Mouse (Mus musculus): ENCODE data around the gene Tshz2. TPM values are rescaled to one million over a fixed set of nuclear protein-coding genes. Genes with fewer than 3 reads are reported as not detected.

Gene Tshz2
- polyA plus RNA-seq, 1 experiment from 2014 or later: 2.3 TPM

DNA sequence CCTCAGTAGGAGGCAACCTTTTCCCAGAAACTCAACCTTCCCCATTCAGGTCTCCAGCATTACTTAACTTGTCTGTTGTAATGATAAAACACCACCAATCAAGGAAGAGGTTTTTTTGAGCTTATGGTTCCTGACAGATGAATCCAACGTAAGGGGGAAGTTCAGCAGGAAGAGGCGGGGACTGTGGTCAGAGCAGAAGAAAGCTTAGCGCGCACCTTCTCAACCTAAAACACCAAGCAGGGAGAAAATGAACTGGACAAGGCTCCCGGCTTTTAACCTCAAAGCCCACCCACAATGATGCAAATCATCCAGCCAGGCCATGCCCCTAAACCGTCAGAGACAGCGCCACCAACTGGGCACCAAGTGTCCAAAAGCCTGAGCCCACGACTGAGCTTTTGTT lies 399.1 kb downstream of the Tshz2 start:
- H3K27ac ChIP-seq (replicated peaks; ENCODE audit: low read depth, low read length): no peak overlapping the region
- H3K4me2 ChIP-seq (ENCODE audit: low read depth, low read length): no peak overlapping the region
- no peaks in the 10 kb centered on the region for H3K9me3 ChIP-seq (replicated peaks; ENCODE audit: control insufficient read depth, low read length)
- H3K4me1 ChIP-seq (ENCODE audit: control insufficient read depth, insufficient read depth, low read length): no peaks in the 10 kb centered on the region
- ATAC-seq (replicated peaks; ENCODE audit: insufficient number of reproducible peaks, low FRiP score, low TSS enrichment, low read depth): no peak
- H3K4me3 ChIP-seq (ENCODE audit: low read depth, low read length): no peak overlapping the region
- H3K36me3 ChIP-seq (replicated peaks; ENCODE audit: control insufficient read depth, insufficient read depth, low read depth, low read length): no peaks in the 10 kb centered on the region
- DNase-seq (ENCODE audit: low spot score): no peak
- 76% methylated on average over 8 of the region's 8 CpGs for whole genome bisulfite sequencing
- H3K27me3 ChIP-seq (ENCODE audit: control insufficient read depth, insufficient read depth, low read length): no peaks in the 10 kb centered on the region
- H3K9ac ChIP-seq (replicated peaks; ENCODE audit: low read length): no peak overlapping the region

DNA sequence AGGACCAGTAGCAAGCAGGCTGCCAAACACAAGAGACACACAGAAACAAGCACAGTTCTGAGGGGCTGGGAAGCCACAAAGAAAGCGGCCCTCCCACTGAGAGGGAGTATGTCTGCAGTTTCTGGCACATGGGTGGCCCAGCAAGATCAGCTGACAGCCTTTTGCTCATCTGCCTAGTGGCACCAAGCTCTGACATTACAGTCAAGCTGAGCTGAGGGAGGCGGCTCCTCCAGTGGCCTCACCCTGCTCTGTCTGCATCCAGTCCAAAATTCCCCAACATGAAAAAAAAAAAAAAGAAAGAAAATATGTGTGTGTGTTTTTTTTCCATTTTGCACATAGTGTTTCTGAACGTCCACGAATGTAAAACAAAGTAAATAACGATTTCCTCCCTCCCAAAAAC lies 400.4 kb downstream of the Tshz2 start:
- no peak overlapping the region for H3K9ac ChIP-seq (replicated peaks; ENCODE audit: low read length)
- no peaks in the 10 kb centered on the region for H3K27me3 ChIP-seq (ENCODE audit: control insufficient read depth, insufficient read depth, low read length)
- DNase-seq (ENCODE audit: low spot score): no peak
- no peak overlapping the region for H3K27ac ChIP-seq (replicated peaks; ENCODE audit: low read depth, low read length)
- no peak overlapping the region for H3K4me3 ChIP-seq (ENCODE audit: low read depth, low read length)
- WGBS: 83% methylated on average over 5 of the region's 5 CpGs
- ATAC-seq (replicated peaks; ENCODE audit: insufficient number of reproducible peaks, low FRiP score, low TSS enrichment, low read depth): no peak
- no peaks in the 10 kb centered on the region for H3K9me3 ChIP-seq (replicated peaks; ENCODE audit: control insufficient read depth, low read length)
- no peaks in the 10 kb centered on the region for H3K36me3 ChIP-seq (replicated peaks; ENCODE audit: control insufficient read depth, insufficient read depth, low read depth, low read length)
- no peaks in the 10 kb centered on the region for H3K4me1 ChIP-seq (ENCODE audit: control insufficient read depth, insufficient read depth, low read length)
- H3K4me2 ChIP-seq (ENCODE audit: low read depth, low read length): no peak overlapping the region

DNA sequence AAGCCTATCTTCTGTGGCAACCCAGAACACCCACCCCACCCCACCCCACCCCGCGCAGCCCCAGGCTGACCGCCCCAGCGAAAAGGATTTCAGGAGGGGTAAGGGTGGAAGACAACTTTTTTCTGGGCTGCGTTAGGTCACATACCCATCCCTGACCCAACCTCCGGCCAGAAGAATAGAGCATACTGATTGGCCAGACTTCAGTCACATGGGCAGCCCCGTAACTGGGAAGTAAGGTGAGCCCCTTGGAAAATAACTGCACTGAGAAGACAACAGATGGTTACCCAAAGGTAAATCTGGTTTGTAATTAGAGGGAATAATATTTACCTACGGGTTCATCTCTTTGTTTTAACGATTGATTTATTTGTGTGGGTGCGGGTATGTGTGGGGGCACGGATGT lies 402.0 kb downstream of the Tshz2 start:
- H3K9me3 ChIP-seq (replicated peaks; ENCODE audit: control insufficient read depth, low read length): no peaks in the 10 kb centered on the region
- no peaks in the 10 kb centered on the region for H3K36me3 ChIP-seq (replicated peaks; ENCODE audit: control insufficient read depth, insufficient read depth, low read depth, low read length)
- H3K9ac ChIP-seq (replicated peaks; ENCODE audit: low read length): no peak overlapping the region
- no peak overlapping the region for H3K4me2 ChIP-seq (ENCODE audit: low read depth, low read length)
- no peaks in the 10 kb centered on the region for H3K27me3 ChIP-seq (ENCODE audit: control insufficient read depth, insufficient read depth, low read length)
- H3K4me3 ChIP-seq (ENCODE audit: low read depth, low read length): no peak overlapping the region
- WGBS: 93% methylated on average over 11 of the region's 11 CpGs
- ATAC-seq (replicated peaks; ENCODE audit: insufficient number of reproducible peaks, low FRiP score, low TSS enrichment, low read depth): no peak
- DNase-seq (ENCODE audit: low spot score): no peak
- no peaks in the 10 kb centered on the region for H3K4me1 ChIP-seq (ENCODE audit: control insufficient read depth, insufficient read depth, low read length)
- no peak overlapping the region for H3K27ac ChIP-seq (replicated peaks; ENCODE audit: low read depth, low read length)

DNA sequence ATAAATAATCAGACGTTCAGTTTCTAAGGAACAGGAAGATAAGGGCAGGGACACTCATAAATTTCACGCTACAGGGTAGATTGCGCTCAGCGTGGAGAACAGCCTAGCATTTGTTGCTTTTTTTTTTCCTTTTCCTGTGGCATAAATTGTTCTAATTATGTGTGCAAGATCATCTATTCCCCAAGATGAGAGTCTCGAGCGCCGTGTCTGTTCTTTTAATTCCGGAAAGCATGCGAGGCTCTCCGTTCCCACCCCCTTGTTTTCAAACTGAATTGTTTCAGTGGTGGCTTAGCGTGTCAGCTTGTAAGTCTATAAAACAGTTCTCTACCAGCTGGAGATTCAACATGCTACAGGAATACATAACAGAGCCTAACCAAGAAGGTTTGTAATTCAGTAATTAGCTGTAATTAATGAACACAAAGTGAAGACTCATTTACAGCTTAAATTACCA lies 404.0 kb downstream of the Tshz2 start:
- no peak for DNase-seq (ENCODE audit: low spot score)
- 78% methylated on average over 11 of the region's 11 CpGs for WGBS

DNA sequence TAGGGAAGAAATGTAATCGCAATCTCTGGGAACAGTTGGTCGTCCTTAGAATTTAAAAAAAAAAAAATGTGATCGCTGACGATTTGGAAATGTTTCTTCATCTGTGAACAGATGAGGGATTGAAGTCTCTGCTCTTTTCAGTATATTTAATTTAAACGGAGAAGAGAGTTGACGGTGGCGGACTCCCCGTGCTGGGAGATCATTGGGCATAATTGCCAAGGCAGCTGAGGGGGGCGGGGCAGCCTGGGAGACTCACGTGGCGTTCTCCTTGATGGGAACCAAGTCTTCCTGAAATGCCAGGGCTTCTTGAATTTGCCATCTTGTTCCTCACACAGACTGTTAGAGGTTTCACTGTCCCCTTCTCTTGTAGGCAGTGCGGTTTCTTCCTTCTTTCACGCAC lies 404.5 kb downstream of the Tshz2 start:
- 80% methylated on average over 13 of the region's 13 CpGs for WGBS
- H3K4me1 ChIP-seq (ENCODE audit: control insufficient read depth, insufficient read depth, low read length): no peaks in the 10 kb centered on the region
- no peak overlapping the region for H3K9ac ChIP-seq (replicated peaks; ENCODE audit: low read length)
- DNase-seq (ENCODE audit: low spot score) (no peak), ATAC-seq (replicated peaks; ENCODE audit: insufficient number of reproducible peaks, low FRiP score, low TSS enrichment, low read depth) (no peak)
- H3K27ac ChIP-seq (replicated peaks; ENCODE audit: low read depth, low read length): no peak overlapping the region
- no peaks in the 10 kb centered on the region for H3K9me3 ChIP-seq (replicated peaks; ENCODE audit: control insufficient read depth, low read length)
- H3K27me3 ChIP-seq (ENCODE audit: control insufficient read depth, insufficient read depth, low read length): no peaks in the 10 kb centered on the region
- H3K36me3 ChIP-seq (replicated peaks; ENCODE audit: control insufficient read depth, insufficient read depth, low read depth, low read length): no peaks in the 10 kb centered on the region
- no peak overlapping the region for H3K4me3 ChIP-seq (ENCODE audit: low read depth, low read length)
- no peak overlapping the region for H3K4me2 ChIP-seq (ENCODE audit: low read depth, low read length)

More for the DNA sequence above, 404.0 kb downstream of the Tshz2 start:
- no peaks in the 10 kb centered on the region for H3K4me1 ChIP-seq (ENCODE audit: control insufficient read depth, insufficient read depth, low read length)
- no peaks in the 10 kb centered on the region for H3K27me3 ChIP-seq (ENCODE audit: control insufficient read depth, insufficient read depth, low read length)
- H3K4me3 ChIP-seq (ENCODE audit: low read depth, low read length): no peak overlapping the region
- H3K27ac ChIP-seq (replicated peaks; ENCODE audit: low read depth, low read length): no peak overlapping the region
- H3K4me2 ChIP-seq (ENCODE audit: low read depth, low read length): no peak overlapping the region
- no peak for ATAC-seq (replicated peaks; ENCODE audit: insufficient number of reproducible peaks, low FRiP score, low TSS enrichment, low read depth)
- no peak overlapping the region for H3K9ac ChIP-seq (replicated peaks; ENCODE audit: low read length)
- no peaks in the 10 kb centered on the region for H3K36me3 ChIP-seq (replicated peaks; ENCODE audit: control insufficient read depth, insufficient read depth, low read depth, low read length)
- no peaks in the 10 kb centered on the region for H3K9me3 ChIP-seq (replicated peaks; ENCODE audit: control insufficient read depth, low read length)

DNA sequence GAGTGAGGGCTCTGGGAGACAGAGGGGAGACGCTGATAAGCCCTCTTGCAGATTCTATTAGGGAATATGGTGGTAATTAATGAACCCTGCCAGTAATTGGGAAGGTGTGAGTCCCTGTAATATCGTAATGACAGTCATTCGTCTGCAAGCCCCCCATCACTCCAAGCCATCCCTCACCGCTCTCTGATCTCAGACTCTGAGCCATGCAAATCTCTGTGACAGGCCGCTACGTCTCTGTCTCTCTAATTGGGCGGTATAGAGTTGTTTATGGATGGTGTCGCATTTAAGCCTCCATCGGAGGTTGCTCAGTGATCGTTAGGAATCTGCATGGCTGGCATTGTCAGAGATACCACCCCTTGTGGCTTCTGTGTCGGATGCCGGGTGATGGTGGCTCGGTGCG lies 407.0 kb downstream of the Tshz2 start:
- Histone ChIP-seq H3K27me3 (ENCODE audit: control insufficient read depth, insufficient read depth, low read length) (no peaks in the 10 kb centered on the region), H3K9me3 (replicated peaks; ENCODE audit: control insufficient read depth, low read length) (no peaks in the 10 kb centered on the region), H3K4me3 (ENCODE audit: low read depth, low read length) (no peak overlapping the region), H3K4me1 (ENCODE audit: control insufficient read depth, insufficient read depth, low read length) (no peaks in the 10 kb centered on the region), H3K36me3 (replicated peaks; ENCODE audit: control insufficient read depth, insufficient read depth, low read depth, low read length) (no peaks in the 10 kb centered on the region), H3K4me2 (ENCODE audit: low read depth, low read length) (no peak overlapping the region), H3K27ac (replicated peaks; ENCODE audit: low read depth, low read length) (no peak overlapping the region), H3K9ac (replicated peaks; ENCODE audit: low read length) (no peak overlapping the region)
- no peak for DNase-seq (ENCODE audit: low spot score)
- 75% methylated on average over 14 of the region's 14 CpGs for WGBS
- ATAC-seq (replicated peaks; ENCODE audit: insufficient number of reproducible peaks, low FRiP score, low TSS enrichment, low read depth): no peak

DNA sequence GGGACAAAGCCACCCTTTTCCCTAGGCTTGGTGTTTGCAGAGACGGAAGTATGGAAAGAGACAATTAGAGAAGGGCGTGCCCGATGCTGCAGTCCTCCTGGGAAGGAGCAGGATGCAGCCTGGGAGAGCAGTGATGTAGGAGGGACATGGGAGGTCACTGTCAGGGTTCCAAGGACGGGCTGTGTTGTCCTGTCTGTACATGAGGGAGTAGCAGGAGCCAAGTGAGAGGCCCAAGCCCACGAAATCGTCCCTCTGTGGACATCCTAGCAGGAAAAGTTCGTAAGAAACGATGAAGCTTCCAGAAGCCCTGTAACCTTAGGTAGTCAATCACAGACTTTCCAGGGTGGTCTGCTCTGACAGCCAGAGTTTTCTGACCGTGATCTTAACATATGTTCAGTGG lies 408.3 kb downstream of the Tshz2 start:
- H3K36me3 ChIP-seq (replicated peaks; ENCODE audit: control insufficient read depth, insufficient read depth, low read depth, low read length): no peaks in the 10 kb centered on the region
- no peaks in the 10 kb centered on the region for H3K4me1 ChIP-seq (ENCODE audit: control insufficient read depth, insufficient read depth, low read length)
- no peaks in the 10 kb centered on the region for H3K9me3 ChIP-seq (replicated peaks; ENCODE audit: control insufficient read depth, low read length)
- DNase-seq (ENCODE audit: low spot score) (no peak), ATAC-seq (replicated peaks; ENCODE audit: insufficient number of reproducible peaks, low FRiP score, low TSS enrichment, low read depth) (no peak)
- H3K9ac ChIP-seq (replicated peaks; ENCODE audit: low read length): no peak overlapping the region
- H3K27me3 ChIP-seq (ENCODE audit: control insufficient read depth, insufficient read depth, low read length): no peaks in the 10 kb centered on the region
- no peak overlapping the region for H3K27ac ChIP-seq (replicated peaks; ENCODE audit: low read depth, low read length)
- 66% methylated on average over 9 of the region's 9 CpGs for WGBS
- H3K4me2 ChIP-seq (ENCODE audit: low read depth, low read length): no peak overlapping the region
- no peak overlapping the region for H3K4me3 ChIP-seq (ENCODE audit: low read depth, low read length)

DNA sequence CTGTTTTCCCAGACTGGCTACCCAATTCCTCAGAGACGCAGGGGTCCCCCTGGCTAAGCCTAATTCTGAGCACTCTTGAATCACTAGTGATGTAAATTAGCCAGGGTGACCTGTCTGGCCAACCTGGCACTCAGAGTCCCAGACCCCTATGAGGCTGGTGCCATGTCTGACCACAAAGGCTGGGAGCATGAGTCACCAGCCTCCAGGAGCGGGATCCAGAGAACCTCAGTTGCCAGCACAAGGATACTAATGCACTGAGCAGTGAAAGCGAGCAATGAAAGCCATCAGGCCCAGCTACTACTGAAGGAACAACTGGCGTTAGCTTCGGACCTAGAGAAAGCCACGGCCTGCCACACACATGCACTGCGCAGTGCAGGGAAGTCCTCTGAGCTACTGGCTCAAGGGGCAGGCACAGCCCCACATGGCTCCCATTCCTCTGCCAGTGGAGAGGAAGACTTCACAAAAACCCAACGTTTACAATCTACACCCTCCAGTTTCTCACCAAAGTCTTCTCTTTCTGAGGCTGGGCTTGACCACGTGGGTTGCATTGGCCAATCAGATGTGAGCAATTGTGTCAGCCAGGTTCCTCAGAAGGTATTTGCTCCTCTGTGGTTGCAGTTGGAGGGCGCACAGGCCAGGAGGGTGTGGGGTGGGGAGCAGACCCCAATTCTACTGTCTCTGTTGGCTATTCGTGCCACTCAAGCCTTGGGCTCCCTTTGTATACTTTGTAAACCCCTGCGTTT lies 409.8 kb downstream of the Tshz2 start:
- no peak for DNase-seq (ENCODE audit: low spot score)
- Histone ChIP-seq H3K27me3 (ENCODE audit: control insufficient read depth, insufficient read depth, low read length) (no peaks in the 10 kb centered on the region), H3K4me2 (ENCODE audit: low read depth, low read length) (no peak overlapping the region), H3K4me1 (ENCODE audit: control insufficient read depth, insufficient read depth, low read length) (no peaks in the 10 kb centered on the region), H3K27ac (replicated peaks; ENCODE audit: low read depth, low read length) (no peak overlapping the region), H3K9ac (replicated peaks; ENCODE audit: low read length) (no peak overlapping the region), H3K36me3 (replicated peaks; ENCODE audit: control insufficient read depth, insufficient read depth, low read depth, low read length) (no peaks in the 10 kb centered on the region), H3K9me3 (replicated peaks; ENCODE audit: control insufficient read depth, low read length) (no peaks in the 10 kb centered on the region), H3K4me3 (ENCODE audit: low read depth, low read length) (no peak overlapping the region)
- ATAC-seq (replicated peaks; ENCODE audit: insufficient number of reproducible peaks, low FRiP score, low TSS enrichment, low read depth): no peak
- WGBS: 85% methylated on average over 12 of the region's 12 CpGs
